Mouse (Mus musculus): ENCODE data around the gene Pik3ca. TPM values are rescaled to one million over a fixed set of nuclear protein-coding genes. Genes with fewer than 3 reads are reported as not detected.

Gene Pik3ca
- polyA plus RNA-seq, 1 experiment from 2014 or later, result 11.8 TPM

GRCm38 (mm10) chr3:32405699-32406098, 8.2 kb downstream of the Pik3ca start:
- 91% methylated on average over 1 of the region's 1 CpGs for WGBS
- no peak for ATAC-seq (ENCODE audit: low read depth)
- Histone ChIP-seq H3K36me3 (no peaks in the 10 kb centered on the region), H3K9ac (no peak overlapping the region), H3K4me1 (replicated peaks) (peaks cover 43% of the 10 kb centered on the region), H3K4me3 (no peak overlapping the region), H3K27ac (replicated peaks) (no peak overlapping the region), H3K27me3 (no peaks in the 10 kb centered on the region), H3K4me2 (no peak overlapping the region), H3K9me3 (no peaks in the 10 kb centered on the region)

GRCm38 (mm10) chr3:32406804-32407203, 9.3 kb downstream of the Pik3ca start:
- no peak overlapping the region for H3K9ac ChIP-seq
- no peaks in the 10 kb centered on the region for H3K9me3 ChIP-seq
- no peak overlapping the region for H3K27ac ChIP-seq (replicated peaks)
- H3K36me3 ChIP-seq, result no peaks in the 10 kb centered on the region
- no peak overlapping the region for H3K4me2 ChIP-seq
- H3K4me1 ChIP-seq (replicated peaks), result peaks cover 33% of the 10 kb centered on the region
- WGBS, result 78% methylated on average over 6 of the region's 6 CpGs
- H3K27me3 ChIP-seq, result no peaks in the 10 kb centered on the region
- ATAC-seq (ENCODE audit: low read depth), result no peak
- no peak overlapping the region for H3K4me3 ChIP-seq

- no peak overlapping the region for H3K9ac ChIP-seq
- no peaks in the 10 kb centered on the region for H3K9me3 ChIP-seq
- peaks cover 43% of the 10 kb centered on the region for H3K4me1 ChIP-seq (replicated peaks)
- no peak for ATAC-seq (ENCODE audit: low read depth)
- H3K27ac ChIP-seq (replicated peaks), result no peak overlapping the region
- no peaks in the 10 kb centered on the region for H3K27me3 ChIP-seq
- H3K4me2 ChIP-seq, result no peak overlapping the region
- no peaks in the 10 kb centered on the region for H3K36me3 ChIP-seq
- no peak overlapping the region for H3K4me3 ChIP-seq
- 92% methylated on average over 3 of the region's 3 CpGs for WGBS
Observed at GRCm38 (mm10) chr3:32408811-32409273, 11.4 kb downstream of the Pik3ca start.

- Histone ChIP-seq H3K27me3 (no peaks in the 10 kb centered on the region), H3K4me1 (replicated peaks) (peaks cover 44% of the 10 kb centered on the region), H3K9me3 (no peaks in the 10 kb centered on the region), H3K36me3 (no peaks in the 10 kb centered on the region), H3K9ac (no peak overlapping the region), H3K27ac (replicated peaks) (no peak overlapping the region), H3K4me3 (no peak overlapping the region), H3K4me2 (no peak overlapping the region)
- no peak for ATAC-seq (ENCODE audit: low read depth)
- WGBS, result 87% methylated on average over 7 of the region's 7 CpGs
Observed at GRCm38 (mm10) chr3:32412502-32413044, 15.1 kb downstream of the Pik3ca start.

- H3K27ac ChIP-seq (replicated peaks), result peak overlapping the region; percentile 46
- no peaks in the 10 kb centered on the region for H3K9me3 ChIP-seq
- H3K4me2 ChIP-seq, result no peak overlapping the region
- no peaks in the 10 kb centered on the region for H3K27me3 ChIP-seq
- peaks cover 38% of the 10 kb centered on the region for H3K4me1 ChIP-seq (replicated peaks)
- H3K36me3 ChIP-seq, result no peaks in the 10 kb centered on the region
- H3K9ac ChIP-seq, result no peak overlapping the region
- no peak for ATAC-seq (ENCODE audit: low read depth)
- no peak overlapping the region for H3K4me3 ChIP-seq
- WGBS, result 26% methylated on average over 4 of the region's 4 CpGs
Observed at GRCm38 (mm10) chr3:32414381-32414780, 16.9 kb downstream of the Pik3ca start.

- WGBS, result 62% methylated on average over 3 of the region's 3 CpGs
- peaks cover 38% of the 10 kb centered on the region for H3K4me1 ChIP-seq (replicated peaks)
- no peaks in the 10 kb centered on the region for H3K9me3 ChIP-seq
- H3K4me2 ChIP-seq, result no peak overlapping the region
- no peaks in the 10 kb centered on the region for H3K27me3 ChIP-seq
- H3K27ac ChIP-seq (replicated peaks), result no peak overlapping the region
- ATAC-seq (ENCODE audit: low read depth), result no peak
- H3K4me3 ChIP-seq, result no peak overlapping the region
- H3K9ac ChIP-seq, result no peak overlapping the region
- no peaks in the 10 kb centered on the region for H3K36me3 ChIP-seq
Observed at GRCm38 (mm10) chr3:32415370-32416309, 18.2 kb downstream of the Pik3ca start.

- Histone ChIP-seq H3K9me3 (no peaks in the 10 kb centered on the region), H3K27ac (replicated peaks) (no peak overlapping the region), H3K9ac (no peak overlapping the region), H3K4me3 (no peak overlapping the region), H3K4me2 (no peak overlapping the region), H3K4me1 (replicated peaks) (peaks cover 33% of the 10 kb centered on the region), H3K27me3 (no peaks in the 10 kb centered on the region), H3K36me3 (no peaks in the 10 kb centered on the region)
- WGBS, result 89% methylated on average over 5 of the region's 5 CpGs
- ATAC-seq (ENCODE audit: low read depth), result no peak
Observed at GRCm38 (mm10) chr3:32417751-32418211, 20.3 kb downstream of the Pik3ca start.

GRCm38 (mm10) chr3:32419866-32420265, 22.4 kb downstream of the Pik3ca start:
- H3K9ac ChIP-seq, result no peak overlapping the region
- no peak for ATAC-seq (ENCODE audit: low read depth)
- H3K9me3 ChIP-seq, result no peaks in the 10 kb centered on the region
- 68% methylated on average over 2 of the region's 2 CpGs for WGBS
- no peaks in the 10 kb centered on the region for H3K36me3 ChIP-seq
- no peak overlapping the region for H3K4me3 ChIP-seq
- H3K4me1 ChIP-seq (replicated peaks), result peaks cover 13% of the 10 kb centered on the region
- H3K27ac ChIP-seq (replicated peaks), result no peak overlapping the region
- H3K4me2 ChIP-seq, result no peak overlapping the region
- no peaks in the 10 kb centered on the region for H3K27me3 ChIP-seq

- H3K27me3 ChIP-seq, result no peaks in the 10 kb centered on the region
Observed at GRCm38 (mm10) chr3:32421115-32422054, 23.9 kb downstream of the Pik3ca start.

GRCm38 (mm10) chr3:32427695-32428094, 30.2 kb downstream of the Pik3ca start:
- WGBS, result 79% methylated on average over 4 of the region's 4 CpGs
- no peak for ATAC-seq (ENCODE audit: low read depth)

More at GRCm38 (mm10) chr3:32421115-32422054, 23.9 kb downstream of the Pik3ca start:
- 91% methylated on average over 6 of the region's 6 CpGs for WGBS
- no peak for ATAC-seq (ENCODE audit: low read depth)
- H3K27ac ChIP-seq (replicated peaks), result no peak overlapping the region
- no peak overlapping the region for H3K9ac ChIP-seq
- H3K4me1 ChIP-seq (replicated peaks), result peaks cover 5% of the 10 kb centered on the region; the same call in 1 of the 2 replicates
- no peak overlapping the region for H3K4me2 ChIP-seq
- H3K36me3 ChIP-seq, result no peaks in the 10 kb centered on the region
- no peak overlapping the region for H3K4me3 ChIP-seq
- no peaks in the 10 kb centered on the region for H3K9me3 ChIP-seq

GRCm38 (mm10) chr3:32428361-32428760, 30.9 kb downstream of the Pik3ca start:
- Histone ChIP-seq H3K4me1 (replicated peaks) (no peaks in the 10 kb centered on the region), H3K36me3 (no peaks in the 10 kb centered on the region), H3K9me3 (no peaks in the 10 kb centered on the region), H3K27me3 (no peaks in the 10 kb centered on the region), H3K9ac (no peak overlapping the region), H3K27ac (replicated peaks) (no peak overlapping the region), H3K4me2 (no peak overlapping the region), H3K4me3 (no peak overlapping the region)
- no peak for ATAC-seq (ENCODE audit: low read depth)
- WGBS, result 97% methylated on average over 3 of the region's 3 CpGs

More at GRCm38 (mm10) chr3:32427695-32428094, 30.2 kb downstream of the Pik3ca start:
- H3K4me3 ChIP-seq, result no peak overlapping the region
- no peaks in the 10 kb centered on the region for H3K36me3 ChIP-seq
- H3K27me3 ChIP-seq, result no peaks in the 10 kb centered on the region
- no peaks in the 10 kb centered on the region for H3K4me1 ChIP-seq (replicated peaks)
- H3K4me2 ChIP-seq, result no peak overlapping the region
- no peak overlapping the region for H3K9ac ChIP-seq
- H3K27ac ChIP-seq (replicated peaks), result no peak overlapping the region
- no peaks in the 10 kb centered on the region for H3K9me3 ChIP-seq
